Mouse (Mus musculus) pancreas, adult 10 weeks (tissue): ENCODE results near the gene Gm3055. TPM values are rescaled to one million over a fixed set of nuclear protein-coding genes. Genes with fewer than 3 reads are reported as not detected.

Experiments
- polyA plus RNA-seq: library from polyadenylated mRNA; stranded (reverse); fragments of 350-450 nt; fragmentation: Illumina TruSeq; extraction: RNeasy Lipid Tissue Mini Kit (QIAGEN cat#74804); gene quantifications from one replicate; pipeline ENCODE4 v1.2.3, GENCODE M21; 2015; ENCODE audit warnings: low read depth, low replicate concordance; ENCODE audit not compliant: insufficient read depth

The Gm3055 gene
- 2.0 TPM for polyA plus RNA-seq

DNA sequence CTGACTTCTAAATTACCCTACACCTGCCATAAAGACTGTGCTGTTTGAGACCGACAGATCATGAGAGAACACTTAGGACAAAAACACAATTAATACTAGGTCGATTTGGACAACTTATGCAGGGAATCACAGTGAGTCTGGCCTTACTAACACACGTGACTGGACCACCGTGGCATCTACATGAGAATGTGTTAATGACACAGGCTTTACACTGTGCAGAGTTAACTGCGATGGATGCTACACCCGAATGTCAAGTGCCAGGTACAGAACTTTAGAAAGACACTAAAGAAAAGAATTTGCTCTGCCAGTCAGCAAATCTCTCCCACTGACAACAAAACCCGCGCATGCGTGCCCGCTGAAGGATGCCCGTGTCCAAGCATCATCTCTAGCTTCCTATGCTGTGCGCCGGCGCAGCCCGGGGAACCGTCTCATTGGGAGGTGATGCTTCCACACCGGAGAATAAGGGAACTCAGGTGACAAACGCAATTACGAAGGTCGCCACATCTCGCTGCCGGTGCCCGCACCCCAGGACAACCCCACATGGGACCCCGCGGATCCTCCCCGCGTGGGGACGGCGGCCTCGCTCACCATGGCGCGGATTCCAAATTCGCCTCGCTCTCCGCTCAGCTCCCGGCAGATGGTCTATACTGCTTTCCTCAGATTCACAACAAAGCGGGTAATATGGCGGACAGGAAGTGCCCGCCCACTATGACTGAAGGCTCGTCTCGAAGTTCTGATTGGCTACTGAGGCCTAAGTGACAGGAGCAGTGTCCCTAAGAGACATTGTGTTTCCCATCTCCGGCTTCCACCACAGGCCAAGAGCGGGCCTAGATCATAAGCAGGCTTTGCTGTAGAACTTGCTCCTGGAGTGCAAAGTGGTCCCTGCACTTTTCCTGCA is at the start of gene Gm3055:
TSS of gene Gm3055 (minus strand) at position 656 of the 898 bp plus-strand sequence.

DNA sequence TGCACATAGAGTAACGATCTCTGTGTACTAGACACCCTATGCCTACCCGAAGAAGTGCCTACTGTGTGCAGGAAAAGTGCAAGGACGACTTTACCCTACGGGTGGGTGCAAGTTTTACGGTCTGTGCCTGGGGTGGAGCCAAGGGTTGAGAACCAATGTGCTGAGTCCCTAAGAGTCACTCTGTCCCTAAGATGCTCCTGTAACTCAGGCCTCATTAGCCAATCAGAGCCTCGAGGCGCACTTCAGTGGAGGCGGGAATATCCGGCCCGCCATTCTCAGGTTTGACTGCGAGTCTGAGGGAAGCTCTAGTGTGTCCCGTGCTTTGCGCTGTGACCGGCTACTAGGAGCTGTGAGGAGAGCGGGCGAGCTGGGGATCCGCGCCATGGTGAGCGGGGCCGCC is 40.9 kb upstream of the Gm3055 start, which contains the start of gene Gm4767:
TSS of gene Gm4767 (plus strand) at position 288 of the 400 bp plus-strand sequence.

DNA sequence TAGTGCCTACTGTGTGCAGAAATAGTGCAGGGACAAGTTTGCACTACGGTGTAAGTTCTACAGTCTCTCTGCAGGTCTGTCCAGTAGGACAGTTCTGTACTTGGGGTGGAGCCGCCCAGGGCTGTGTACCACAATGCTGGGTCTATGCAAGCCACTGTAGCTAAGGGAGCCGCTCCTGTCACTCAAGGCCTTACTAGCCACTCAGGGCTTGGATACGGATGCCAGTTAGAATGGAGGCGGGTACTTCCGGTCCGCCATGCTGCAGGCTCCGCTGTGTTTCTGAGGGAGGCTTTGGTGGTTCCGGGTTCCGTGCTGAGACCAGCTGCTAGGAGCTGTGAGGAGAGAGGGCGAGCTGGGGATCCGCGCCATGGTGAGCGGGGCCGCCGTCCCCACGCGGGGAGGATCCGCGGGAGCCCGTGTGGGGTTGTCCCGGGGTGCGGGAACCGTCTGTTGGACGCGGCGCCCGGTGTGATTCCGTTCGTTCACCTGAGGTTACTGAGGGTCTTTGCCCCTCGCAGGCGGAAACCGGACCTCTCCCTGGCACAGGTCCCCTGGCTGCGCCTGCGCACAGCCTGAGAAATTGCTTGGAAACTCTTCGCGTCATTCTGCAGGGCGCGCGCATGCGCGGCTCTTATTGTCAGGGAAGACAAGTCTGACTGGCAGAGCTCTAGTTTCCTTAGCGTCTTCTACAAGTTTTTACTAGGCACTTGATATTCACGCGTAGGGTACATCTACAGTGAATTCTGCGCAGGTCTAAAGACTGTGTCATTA is 66.2 kb downstream of the Gm3055 start, which contains the start of gene Zfp433:
TSS of gene Zfp433 (plus strand) at position 295 of the 771 bp plus-strand sequence.

Other genes with a start within 250 kb of the Gm3055 start
- not detected for gene Gna15, start 246.9 kb downstream of the Gm3055 start, polyA plus RNA-seq
- gene Gna11, start 226.0 kb downstream of the Gm3055 start, polyA plus RNA-seq, result 17.4 TPM
- gene Aes, start 211.7 kb downstream of the Gm3055 start, polyA plus RNA-seq, result 218 TPM
- gene Tle2, start 196.6 kb downstream of the Gm3055 start, polyA plus RNA-seq, result 44.6 TPM
- 236 TPM for gene Tle6, start 170.1 kb downstream of the Gm3055 start, polyA plus RNA-seq
- 0.87 TPM for gene BC025920, start 164.9 kb downstream of the Gm3055 start, polyA plus RNA-seq
- gene Sirt6, start 143.4 kb downstream of the Gm3055 start, polyA plus RNA-seq, result 5.6 TPM
- gene Ankrd24, start 142.6 kb downstream of the Gm3055 start, polyA plus RNA-seq, result 62.0 TPM
- gene Gm10778, start 122.1 kb downstream of the Gm3055 start, polyA plus RNA-seq, result 0.66 TPM
- gene Zfp433, start 66.3 kb downstream of the Gm3055 start, polyA plus RNA-seq, result 1.2 TPM
- gene Gm4767, start 41.0 kb upstream of the Gm3055 start, polyA plus RNA-seq, result not detected
- gene Gm32687, start 92.8 kb upstream of the Gm3055 start, polyA plus RNA-seq, result 1.3 TPM
- gene Zfp781, start 159.3 kb upstream of the Gm3055 start, polyA plus RNA-seq, result 0.87 TPM